Mouse (Mus musculus): Measurements from ENCODE around the gene Prr11. TPM values are rescaled to one million over a fixed set of nuclear protein-coding genes. Genes with fewer than 3 reads are reported as not detected.

Gene Prr11
- total RNA-seq (2021): 1 to 10 TPM; 1.3 to 1.5 TPM

GRCm38 (mm10) chr11:87108409-87108754, at the start of gene Prr11:
Gene Prr11 (minus strand): TSS chr11:87108708.
- DNase-seq (ENCODE audit: extremely low spot score in 1 of 2, low spot score in 2 of 2): no peak
- intact Hi-C loops (cut with DNase I): no loop called here

- intact Hi-C loops (cut with DNase I): no loop called here
- DNase-seq (ENCODE audit: extremely low spot score in 1 of 2, low spot score in 2 of 2): no peak
Observed at GRCm38 (mm10) chr11:87158012-87158411, 49.5 kb upstream of the Prr11 start.

GRCm38 (mm10) chr11:87136233-87136632, 27.7 kb upstream of the Prr11 start:
- DNase-seq (ENCODE audit: extremely low spot score in 1 of 2, low spot score in 2 of 2): peak in 1 of 2 experiments; percentile 24
- intact Hi-C loops (cut with DNase I): no loop called here

GRCm38 (mm10) chr11:87126824-87127816, 18.6 kb upstream of the Prr11 start, which contains the start of gene Trim37:
Gene Trim37 (plus strand): TSS chr11:87127077.
- DNase-seq (ENCODE audit: extremely low spot score in 1 of 2, low spot score in 2 of 2): peak; percentile 85 to 93
- intact Hi-C loops (cut with DNase I): no loop called here

DNA sequence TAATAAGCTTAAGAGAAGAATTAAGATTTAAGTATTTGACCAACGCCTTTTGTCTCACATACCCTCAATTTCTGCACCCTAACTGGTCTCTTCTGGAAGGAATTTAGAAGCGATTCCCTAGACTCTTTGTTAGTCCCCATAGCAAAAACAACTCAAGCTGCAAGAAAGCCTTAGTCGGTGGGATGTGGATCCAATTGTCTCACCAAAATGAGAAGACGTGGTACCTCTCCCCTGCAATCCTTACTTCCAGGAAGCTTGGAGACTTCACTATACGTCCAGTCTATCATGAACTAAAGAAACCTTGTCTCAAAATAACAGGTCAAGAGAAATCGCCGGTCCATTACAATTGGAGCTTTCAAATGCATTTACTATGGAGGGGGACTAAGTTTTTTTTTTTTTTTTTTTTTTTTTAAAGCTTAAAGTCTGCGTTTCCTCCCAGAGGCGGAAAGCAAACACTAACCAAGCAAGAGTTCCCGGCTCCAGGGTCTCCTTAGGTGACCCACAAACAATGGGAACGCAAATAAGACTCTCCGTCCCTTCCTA, 17.8 kb upstream of the Prr11 start:
- no peak for DNase-seq (ENCODE audit: extremely low spot score in 1 of 2, low spot score in 2 of 2)
- intact Hi-C loops (cut with DNase I): no loop called here

DNA sequence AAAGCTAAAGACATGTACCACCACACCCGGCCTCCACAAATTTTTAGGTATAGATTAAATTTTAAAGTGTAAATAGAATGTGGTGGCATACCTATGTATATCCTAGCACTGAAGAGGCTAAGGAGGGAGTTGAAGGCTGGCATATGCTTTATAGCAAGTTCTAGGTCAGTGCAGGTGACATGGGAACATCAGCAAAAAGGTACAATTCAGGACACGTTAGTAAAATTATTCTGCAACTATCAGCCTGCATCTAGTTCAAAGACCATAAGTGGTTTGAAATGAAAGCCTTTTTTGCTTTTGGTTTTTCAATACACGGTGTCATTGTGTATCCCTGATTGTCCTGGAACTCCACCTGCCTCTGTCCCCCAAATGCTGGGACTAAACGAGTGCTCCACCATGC, 17.1 kb upstream of the Prr11 start:
- no peak for DNase-seq (ENCODE audit: extremely low spot score in 1 of 2, low spot score in 2 of 2)
- intact Hi-C loops (cut with DNase I): no loop called here

GRCm38 (mm10) chr11:87121864-87122263, 13.4 kb upstream of the Prr11 start:
- no peak for DNase-seq (ENCODE audit: extremely low spot score in 1 of 2, low spot score in 2 of 2)

GRCm38 (mm10) chr11:87110172-87110909, 1.8 kb upstream of the Prr11 start:
- no peak for DNase-seq (ENCODE audit: extremely low spot score in 1 of 2, low spot score in 2 of 2)
- intact Hi-C loops (cut with DNase I): no loop called here

More at GRCm38 (mm10) chr11:87121864-87122263, 13.4 kb upstream of the Prr11 start:
- intact Hi-C loops (cut with DNase I): no loop called here

GRCm38 (mm10) chr11:87109519-87110171, 1.1 kb upstream of the Prr11 start:
- peak in 1 of 2 experiments; percentile 34 for DNase-seq (ENCODE audit: extremely low spot score in 1 of 2, low spot score in 2 of 2)
- intact Hi-C loops (cut with DNase I): no loop called here

- intact Hi-C loops (cut with DNase I): no loop called here
- peak; percentile 98 for DNase-seq (ENCODE audit: extremely low spot score in 1 of 2, low spot score in 2 of 2)
Observed at GRCm38 (mm10) chr11:87108755-87109518, 429 bp upstream of the Prr11 start, which contains the start of gene Ska2. Gene Ska2 (plus strand): TSS chr11:87109234.

DNA sequence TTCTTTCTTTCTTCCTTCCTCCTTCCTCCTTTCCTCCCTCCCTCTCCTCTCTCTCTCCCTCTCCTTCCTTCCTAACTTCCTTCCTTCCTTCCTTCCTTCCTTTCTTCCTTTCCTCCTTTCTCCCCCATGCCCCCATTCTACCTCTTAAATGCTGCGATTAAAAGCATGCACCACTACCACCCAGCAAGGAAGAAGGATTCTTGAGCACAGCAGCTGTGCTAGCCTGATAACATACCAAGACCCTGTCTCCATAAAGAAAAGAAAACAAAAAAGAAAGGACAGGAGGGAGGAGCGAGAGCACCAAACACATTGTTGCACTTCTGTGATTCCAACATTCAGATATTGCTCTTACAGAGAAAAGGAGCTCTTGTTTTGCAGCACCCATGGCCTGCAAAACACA, 21.4 kb downstream of the Prr11 start:
- no peak for DNase-seq (ENCODE audit: extremely low spot score in 1 of 2, low spot score in 2 of 2)
- intact Hi-C loops (cut with DNase I): no loop called here

GRCm38 (mm10) chr11:87086290-87086984, 22.1 kb downstream of the Prr11 start, which contains the start of gene Smg8:
Gene Smg8 (minus strand): TSS chr11:87086774.
- peak; percentile 75 to 86 for DNase-seq (ENCODE audit: extremely low spot score in 1 of 2, low spot score in 2 of 2)
- intact Hi-C loops (cut with DNase I): no loop called here

- intact Hi-C loops (cut with DNase I): no loop called here
- no peak for DNase-seq (ENCODE audit: extremely low spot score in 1 of 2, low spot score in 2 of 2)
Observed at GRCm38 (mm10) chr11:87085461-87085860, 23.0 kb downstream of the Prr11 start.

DNA sequence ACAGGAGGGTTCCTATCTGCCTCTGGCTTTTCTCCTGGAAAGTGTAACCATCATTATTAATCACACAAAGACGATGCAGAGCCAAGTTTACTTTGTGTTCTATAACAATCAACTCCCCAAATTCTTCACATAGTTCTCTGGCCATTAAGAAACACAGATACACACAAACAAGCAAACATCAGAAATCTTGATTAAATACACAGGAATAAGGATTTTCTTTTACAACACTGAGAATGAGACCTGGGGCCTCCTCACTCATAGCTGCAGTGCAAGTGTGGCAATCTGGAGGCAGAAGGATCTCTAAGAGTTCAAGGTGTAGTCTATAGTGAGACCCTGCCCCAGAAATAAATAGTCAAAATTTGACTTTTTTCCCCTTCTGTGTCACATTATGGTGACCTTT, 24.8 kb downstream of the Prr11 start:
- intact Hi-C loops (cut with DNase I): no loop called here
- DNase-seq (ENCODE audit: extremely low spot score in 1 of 2, low spot score in 2 of 2): no peak

- intact Hi-C loops (cut with DNase I): no loop called here
- peak; percentile 89 to 93 for DNase-seq (ENCODE audit: extremely low spot score in 1 of 2, low spot score in 2 of 2)
Observed at GRCm38 (mm10) chr11:87073866-87074440, 34.6 kb downstream of the Prr11 start, which contains the start of gene Gdpd1. Gene Gdpd1 (minus strand): TSS chr11:87074062.

- intact Hi-C loops (cut with DNase I): no loop called here
- DNase-seq (ENCODE audit: extremely low spot score in 1 of 2, low spot score in 2 of 2): peak; percentile 61 to 83
Observed at GRCm38 (mm10) chr11:87073343-87073865, 35.1 kb downstream of the Prr11 start.

DNA sequence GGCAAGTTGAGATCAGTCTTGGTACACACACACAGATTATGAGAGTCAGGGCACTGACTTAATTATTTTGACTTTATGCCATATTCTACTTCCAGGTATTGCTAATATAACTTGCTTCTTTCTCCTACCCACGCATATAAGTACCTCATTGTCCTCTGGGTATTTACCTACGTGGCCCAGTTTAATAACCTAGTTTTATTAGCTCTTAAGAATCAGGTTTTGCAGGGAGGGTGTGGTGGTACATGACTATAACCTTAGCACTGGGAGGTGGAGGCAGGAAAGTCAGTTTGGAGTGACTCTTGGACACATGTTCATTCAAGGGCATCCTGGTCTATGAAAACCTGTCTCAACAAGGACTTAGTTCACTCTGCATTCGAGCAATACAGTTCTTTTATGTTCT, 46.4 kb downstream of the Prr11 start:
- no peak for DNase-seq (ENCODE audit: extremely low spot score in 1 of 2, low spot score in 2 of 2)
- intact Hi-C loops (cut with DNase I): no loop called here

Data from left cerebral cortex, postnatal 10 days (tissue).